Mouse (Mus musculus): Measurements from ENCODE around the gene Wfdc21.

GRCm38 (mm10) chr11:83728757-83729432, 17.8 kb upstream of the Wfdc21 start:
- TF ChIP-seq POLR2A (IDR thresholded peaks at IDR 0.05; ENCODE audit: insufficient read depth, low read depth, low read length) (no peak), CTCF (IDR thresholded peaks at IDR 0.05; ENCODE audit: insufficient read depth, low read depth, low read length) (no peak)

Data from olfactory bulb, adult 2 months (tissue).